Mouse (Mus musculus) embryonic fibroblast, embryonic 13.5 days (primary cell): ENCODE measurements at regions not wholly inside any gene's neighbourhood (a gene's known extent, or its start where the extent isn't known, plus 50 kb on each side); places are given as distances from the start of the nearest gene placed in this dataset.

Experiments used
- CTCF ChIP-seq: IDR thresholded peaks from 2 replicates; pipeline ENCODE4 v1.5.1; 2011; ENCODE audit warnings: mild to moderate bottlenecking, control low read depth, low read length, moderate library complexity, borderline replicate concordance; ENCODE audit not compliant: insufficient read depth
- POLR2A ChIP-seq: IDR thresholded peaks from 2 replicates; pipeline ENCODE4 v1.6.1; 2011; ENCODE audit warnings: low read depth, mild to moderate bottlenecking, control low read depth, low read length, moderate library complexity

DNA sequence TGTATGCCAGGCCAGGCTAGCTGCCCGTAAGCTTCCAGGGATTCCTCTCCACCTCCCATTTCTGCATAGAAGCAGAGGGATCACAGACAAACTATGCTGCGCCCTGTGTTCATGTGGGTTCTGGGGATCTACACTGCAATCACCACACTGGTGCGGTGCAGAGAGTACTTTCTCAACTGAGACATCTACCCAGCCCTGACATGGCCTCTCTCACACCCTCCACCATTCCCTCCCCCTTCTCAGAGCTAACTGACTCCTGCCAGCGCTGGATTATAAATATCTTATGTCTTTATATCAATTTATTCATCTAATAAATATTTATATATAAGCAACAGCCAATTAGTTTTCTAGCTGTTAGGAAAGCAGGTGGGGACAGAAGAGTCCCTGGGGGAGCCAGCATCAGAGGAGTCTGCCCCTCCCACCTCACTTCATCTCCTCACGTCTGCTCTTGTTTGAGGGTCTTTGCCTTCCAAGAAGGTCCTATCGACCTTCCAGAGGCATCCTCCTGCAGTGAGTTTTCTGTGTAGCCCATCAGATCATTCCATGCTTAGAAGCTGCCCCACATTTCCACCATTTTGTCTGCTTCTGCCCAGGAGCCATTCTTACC, 58.7 kb upstream of the Glrp1 start:
- TF ChIP-seq POLR2A (no peak), CTCF (no peak)
